Mouse (Mus musculus): ENCODE results near the gene Med27.

Gene Med27

GRCm38 (mm10) chr2:29565570-29566433 lies 219.2 kb downstream of the Med27 start:
- DNase-seq (ENCODE audit: low spot score): no peak

- DNase-seq (ENCODE audit: low spot score): no peak
Measured at GRCm38 (mm10) chr2:29571921-29572700, 225.5 kb downstream of the Med27 start.

- no peak for DNase-seq (ENCODE audit: low spot score)
Measured at GRCm38 (mm10) chr2:29572811-29573427, 226.3 kb downstream of the Med27 start.

- peak; percentile 84 for DNase-seq (ENCODE audit: low spot score)
Measured at GRCm38 (mm10) chr2:29573591-29573990, 227.0 kb downstream of the Med27 start.

- no peak for DNase-seq (ENCODE audit: low spot score)
Measured at GRCm38 (mm10) chr2:29574187-29574586, 227.6 kb downstream of the Med27 start.

Data from testis, postnatal 10 days (tissue).